Mouse (Mus musculus): Measurements from ENCODE around the gene Sppl3. TPM values are rescaled to one million over a fixed set of nuclear protein-coding genes. Genes with fewer than 3 reads are reported as not detected.
A peak's percentile ranks its signal among the peaks of the same experiment; 100 is the strongest.

Gene Sppl3
- polyA plus RNA-seq, 1 experiment: 69.2 TPM

GRCm38 (mm10) chr5:115139124-115139523, 128.2 kb downstream of the Sppl3 start:
- Histone ChIP-seq H3K36me3 (ENCODE audit: control insufficient read depth, insufficient read depth, low read length, poor library complexity, severe bottlenecking) (no peaks in the 10 kb centered on the region), H3K9ac (ENCODE audit: low read depth, poor library complexity, severe bottlenecking) (no peak overlapping the region), H3K9me3 (replicated peaks; ENCODE audit: control insufficient read depth, insufficient read depth, low read length, poor library complexity, severe bottlenecking) (no peaks in the 10 kb centered on the region), H3K27me3 (ENCODE audit: control insufficient read depth, insufficient read depth, low read length, poor library complexity, severe bottlenecking) (no peaks in the 10 kb centered on the region), H3K4me3 (ENCODE audit: low read depth, low read length) (no peak overlapping the region), H3K27ac (ENCODE audit: insufficient read depth, low read length) (no peak overlapping the region), H3K4me1 (ENCODE audit: control insufficient read depth, insufficient read depth, low read length) (peaks cover 4% of the 10 kb centered on the region)
- TF ChIP-seq EP300 (IDR thresholded peaks at IDR 0.05; ENCODE audit: insufficient read depth, low read depth, low read length) (no peak), CTCF (IDR thresholded peaks at IDR 0.05; ENCODE audit: low read depth, low read length) (no peak), POLR2A (IDR thresholded peaks at IDR 0.05; ENCODE audit: insufficient read depth, low read length) (no peak)

- Histone ChIP-seq H3K36me3 (ENCODE audit: control insufficient read depth, insufficient read depth, low read length, poor library complexity, severe bottlenecking) (no peaks in the 10 kb centered on the region), H3K27ac (ENCODE audit: insufficient read depth, low read length) (peak overlapping the region; percentile 1; the same call in 1 of the 2 replicates), H3K9ac (ENCODE audit: low read depth, poor library complexity, severe bottlenecking) (no peak overlapping the region)
Measured at GRCm38 (mm10) chr5:115140726-115141125, 129.8 kb downstream of the Sppl3 start.

GRCm38 (mm10) chr5:115142166-115142697, 131.3 kb downstream of the Sppl3 start:
- 0 out of 2 replicates have a peak overlapping the region, but pooled peaks have one; percentile 2 for H3K27ac ChIP-seq (ENCODE audit: insufficient read depth, low read length)
- H3K4me3 ChIP-seq (ENCODE audit: low read depth, low read length): no peak overlapping the region
- no peaks in the 10 kb centered on the region for H3K27me3 ChIP-seq (ENCODE audit: control insufficient read depth, insufficient read depth, low read length, poor library complexity, severe bottlenecking)
- no peak for TF ChIP-seq EP300 (IDR thresholded peaks at IDR 0.05; ENCODE audit: insufficient read depth, low read depth, low read length)
- TF ChIP-seq POLR2A (IDR thresholded peaks at IDR 0.05; ENCODE audit: insufficient read depth, low read length): no peak
- no peak for TF ChIP-seq CTCF (IDR thresholded peaks at IDR 0.05; ENCODE audit: low read depth, low read length)
- H3K9ac ChIP-seq (ENCODE audit: low read depth, poor library complexity, severe bottlenecking): no peak overlapping the region
- H3K9me3 ChIP-seq (replicated peaks; ENCODE audit: control insufficient read depth, insufficient read depth, low read length, poor library complexity, severe bottlenecking): no peaks in the 10 kb centered on the region
- peaks cover 7% of the 10 kb centered on the region for H3K4me1 ChIP-seq (ENCODE audit: control insufficient read depth, insufficient read depth, low read length)
- H3K36me3 ChIP-seq (ENCODE audit: control insufficient read depth, insufficient read depth, low read length, poor library complexity, severe bottlenecking): peaks cover 9% of the 10 kb centered on the region

More at GRCm38 (mm10) chr5:115140726-115141125, 129.8 kb downstream of the Sppl3 start:
- no peaks in the 10 kb centered on the region for H3K27me3 ChIP-seq (ENCODE audit: control insufficient read depth, insufficient read depth, low read length, poor library complexity, severe bottlenecking)
- peaks cover 4% of the 10 kb centered on the region for H3K4me1 ChIP-seq (ENCODE audit: control insufficient read depth, insufficient read depth, low read length)
- no peak overlapping the region for H3K4me3 ChIP-seq (ENCODE audit: low read depth, low read length)
- TF ChIP-seq CTCF (IDR thresholded peaks at IDR 0.05; ENCODE audit: low read depth, low read length) (no peak), POLR2A (IDR thresholded peaks at IDR 0.05; ENCODE audit: insufficient read depth, low read length) (no peak), EP300 (IDR thresholded peaks at IDR 0.05; ENCODE audit: insufficient read depth, low read depth, low read length) (no peak)
- no peaks in the 10 kb centered on the region for H3K9me3 ChIP-seq (replicated peaks; ENCODE audit: control insufficient read depth, insufficient read depth, low read length, poor library complexity, severe bottlenecking)

GRCm38 (mm10) chr5:115143552-115143951, 132.6 kb downstream of the Sppl3 start:
- Histone ChIP-seq H3K27me3 (ENCODE audit: control insufficient read depth, insufficient read depth, low read length, poor library complexity, severe bottlenecking) (no peaks in the 10 kb centered on the region), H3K4me1 (ENCODE audit: control insufficient read depth, insufficient read depth, low read length) (peaks cover 7% of the 10 kb centered on the region), H3K27ac (ENCODE audit: insufficient read depth, low read length) (no peak overlapping the region), H3K9me3 (replicated peaks; ENCODE audit: control insufficient read depth, insufficient read depth, low read length, poor library complexity, severe bottlenecking) (no peaks in the 10 kb centered on the region), H3K4me3 (ENCODE audit: low read depth, low read length) (no peak overlapping the region), H3K36me3 (ENCODE audit: control insufficient read depth, insufficient read depth, low read length, poor library complexity, severe bottlenecking) (peaks cover 23% of the 10 kb centered on the region), H3K9ac (ENCODE audit: low read depth, poor library complexity, severe bottlenecking) (no peak overlapping the region)
- no peak for TF ChIP-seq EP300 (IDR thresholded peaks at IDR 0.05; ENCODE audit: insufficient read depth, low read depth, low read length)
- TF ChIP-seq POLR2A (IDR thresholded peaks at IDR 0.05; ENCODE audit: insufficient read depth, low read length): no peak
- TF ChIP-seq CTCF (IDR thresholded peaks at IDR 0.05; ENCODE audit: low read depth, low read length): no peak

- H3K9me3 ChIP-seq (replicated peaks; ENCODE audit: control insufficient read depth, insufficient read depth, low read length, poor library complexity, severe bottlenecking): no peaks in the 10 kb centered on the region
- H3K4me3 ChIP-seq (ENCODE audit: low read depth, low read length): no peak overlapping the region
- peaks cover 7% of the 10 kb centered on the region for H3K4me1 ChIP-seq (ENCODE audit: control insufficient read depth, insufficient read depth, low read length)
- no peaks in the 10 kb centered on the region for H3K27me3 ChIP-seq (ENCODE audit: control insufficient read depth, insufficient read depth, low read length, poor library complexity, severe bottlenecking)
- peaks cover 30% of the 10 kb centered on the region for H3K36me3 ChIP-seq (ENCODE audit: control insufficient read depth, insufficient read depth, low read length, poor library complexity, severe bottlenecking)
- H3K27ac ChIP-seq (ENCODE audit: insufficient read depth, low read length): peak overlapping the region; percentile 28
- no peak overlapping the region for H3K9ac ChIP-seq (ENCODE audit: low read depth, poor library complexity, severe bottlenecking)
- TF ChIP-seq CTCF (IDR thresholded peaks at IDR 0.05; ENCODE audit: low read depth, low read length) (no peak), EP300 (IDR thresholded peaks at IDR 0.05; ENCODE audit: insufficient read depth, low read depth, low read length) (no peak), POLR2A (IDR thresholded peaks at IDR 0.05; ENCODE audit: insufficient read depth, low read length) (no peak)
Measured at GRCm38 (mm10) chr5:115144471-115144870, 133.5 kb downstream of the Sppl3 start.

GRCm38 (mm10) chr5:115145253-115145968, 134.5 kb downstream of the Sppl3 start:
- H3K9ac ChIP-seq (ENCODE audit: low read depth, poor library complexity, severe bottlenecking): no peak overlapping the region
- H3K36me3 ChIP-seq (ENCODE audit: control insufficient read depth, insufficient read depth, low read length, poor library complexity, severe bottlenecking): peaks cover 39% of the 10 kb centered on the region
- no peaks in the 10 kb centered on the region for H3K9me3 ChIP-seq (replicated peaks; ENCODE audit: control insufficient read depth, insufficient read depth, low read length, poor library complexity, severe bottlenecking)
- TF ChIP-seq CTCF (IDR thresholded peaks at IDR 0.05; ENCODE audit: low read depth, low read length): no peak
- TF ChIP-seq POLR2A (IDR thresholded peaks at IDR 0.05; ENCODE audit: insufficient read depth, low read length): no peak
- no peak for TF ChIP-seq EP300 (IDR thresholded peaks at IDR 0.05; ENCODE audit: insufficient read depth, low read depth, low read length)
- peaks cover 5% of the 10 kb centered on the region for H3K4me1 ChIP-seq (ENCODE audit: control insufficient read depth, insufficient read depth, low read length)
- H3K4me3 ChIP-seq (ENCODE audit: low read depth, low read length): no peak overlapping the region
- H3K27me3 ChIP-seq (ENCODE audit: control insufficient read depth, insufficient read depth, low read length, poor library complexity, severe bottlenecking): no peaks in the 10 kb centered on the region
- H3K27ac ChIP-seq (ENCODE audit: insufficient read depth, low read length): peak overlapping the region; percentile 28; the same call in 1 of the 2 replicates

All from ES-Bruce4 (cell line).